In the genomic region with DNA sequence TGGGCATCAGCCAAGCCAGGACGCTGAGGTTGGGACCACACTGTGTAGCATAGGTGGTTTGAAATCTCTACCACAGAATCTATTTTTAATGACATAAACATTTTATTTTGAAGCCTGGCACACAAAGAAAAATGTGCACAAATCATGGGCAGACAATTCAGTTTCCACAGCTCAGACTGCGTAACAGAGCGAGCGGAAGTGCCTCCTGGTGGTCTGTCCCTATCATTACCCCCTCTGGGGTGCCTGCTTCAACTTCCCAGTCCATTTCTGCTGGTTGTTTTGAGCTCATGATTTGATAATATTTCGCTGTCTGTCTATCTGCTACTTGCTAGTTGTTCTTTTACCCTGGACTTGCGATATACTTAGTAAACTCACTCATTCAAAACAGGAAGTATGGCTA, we compare ENCODE assay signal across 14 mouse cellular contexts. TPM values are rescaled to one million over a fixed set of nuclear protein-coding genes. Genes with fewer than 3 reads are reported as not detected.
A peak's percentile ranks its signal among the peaks of the same experiment; 100 is the strongest.
DNase-seq lines count a peak whose midpoint lies in the region; ATAC-seq and TF ChIP-seq lines count a peak whose summit lies in the region.
"Had no signal": no experiment of that assay in that cellular context is flagged by ENCODE, and none has a peak within 500 bp of the region (broad histone marks: within the 10 kb centered on the region; RNA-seq: fewer than 3 reads in every experiment).

No protein-coding gene starts in this region.

- 82% methylated on average over 6 of the region's 6 CpGs for WGBS in embryonic facial prominence, embryonic 11.5 days

- no peak for TF ChIP-seq EP300 in ES-Bruce4 (IDR thresholded peaks at IDR 0.05; ENCODE audit: insufficient read depth, low read depth, low read length)

- H3K27me3 ChIP-seq in ES-Bruce4 (ENCODE audit: control insufficient read depth, insufficient read depth, low read length, poor library complexity, severe bottlenecking) = no peaks in the 10 kb centered on the region
- H3K27me3 ChIP-seq in embryonic facial prominence, embryonic 11.5 days (ENCODE audit: control insufficient read depth, insufficient read depth, low read length) = no peaks in the 10 kb centered on the region

- no peak overlapping the region for H3K4me3 ChIP-seq in layer of hippocampus, adult 2 months
- no peak overlapping the region for H3K4me3 ChIP-seq in ES-Bruce4 (ENCODE audit: low read depth, low read length)
- H3K4me3 ChIP-seq in embryonic facial prominence, embryonic 11.5 days (ENCODE audit: low read depth, low read length) = no peak overlapping the region

- no peaks in the 10 kb centered on the region for H3K4me1 ChIP-seq in ES-Bruce4 (ENCODE audit: control insufficient read depth, insufficient read depth, low read length)
- no peaks in the 10 kb centered on the region for H3K4me1 ChIP-seq in embryonic facial prominence, embryonic 11.5 days (ENCODE audit: control insufficient read depth, insufficient read depth, low read length)

- no peaks in the 10 kb centered on the region for H3K9me3 ChIP-seq in ES-Bruce4 (replicated peaks; ENCODE audit: control insufficient read depth, insufficient read depth, low read length, poor library complexity, severe bottlenecking)
- H3K9me3 ChIP-seq in embryonic facial prominence, embryonic 11.5 days (replicated peaks; ENCODE audit: control insufficient read depth, low read length) = no peaks in the 10 kb centered on the region

- TF ChIP-seq POLR2A in ES-Bruce4 (IDR thresholded peaks at IDR 0.05; ENCODE audit: insufficient read depth, low read length) = no peak

- ATAC-seq in embryonic facial prominence, embryonic 11.5 days (replicated peaks; ENCODE audit: insufficient number of reproducible peaks, low FRiP score, low TSS enrichment, low read depth) = no peak
- ATAC-seq: hindbrain, embryonic 16.5 days had no signal

- H3K4me2 ChIP-seq in embryonic facial prominence, embryonic 11.5 days (ENCODE audit: low read depth, low read length) = no peak overlapping the region
- H3K4me2 ChIP-seq: liver, embryonic 11.5 days had no signal

- TF ChIP-seq CTCF in layer of hippocampus, adult 2 months (conservative IDR thresholded peaks at IDR 0.05) = peak; percentile 78
- TF ChIP-seq CTCF in ES-Bruce4 (IDR thresholded peaks at IDR 0.05; ENCODE audit: low read depth, low read length) = peak; percentile 25

- peak; percentile 38 for DNase-seq in embryo, embryonic 10 days (ENCODE audit: low spot score)
- no peak for DNase-seq in embryo, embryonic 10.5 days (ENCODE audit: low spot score)
- DNase-seq in layer of hippocampus, adult 2 months (ENCODE audit: low spot score in 2 of 2) = no peak
- DNase-seq in layer of hippocampus, adult 9-10 months (ENCODE audit: low spot score) = no peak
- peak; percentile 25 for DNase-seq in embryonic facial prominence, embryonic 11.5 days (ENCODE audit: low spot score)
- DNase-seq in cerebellum, adult 8-10 months = no peak
- DNase-seq in urinary bladder, postnatal 10 days (ENCODE audit: low spot score) = no peak
- DNase-seq: cerebellum, adult 9-10 months; kidney, postnatal 10 days; layer of hippocampus, postnatal 36 days; lung, postnatal 4 days had no signal

- H3K36me3 ChIP-seq in ES-Bruce4 (ENCODE audit: control insufficient read depth, insufficient read depth, low read length, poor library complexity, severe bottlenecking) = no peaks in the 10 kb centered on the region
- no peaks in the 10 kb centered on the region for H3K36me3 ChIP-seq in embryonic facial prominence, embryonic 11.5 days (replicated peaks; ENCODE audit: control insufficient read depth, insufficient read depth, low read depth, low read length)

- H3K27ac ChIP-seq in layer of hippocampus, adult 2 months = no peak overlapping the region
- no peak overlapping the region for H3K27ac ChIP-seq in ES-Bruce4 (ENCODE audit: insufficient read depth, low read length)
- H3K27ac ChIP-seq in embryonic facial prominence, embryonic 11.5 days (replicated peaks; ENCODE audit: low read depth, low read length) = no peak overlapping the region

- H3K9ac ChIP-seq in ES-Bruce4 (ENCODE audit: low read depth, poor library complexity, severe bottlenecking) = no peak overlapping the region
- no peak overlapping the region for H3K9ac ChIP-seq in embryonic facial prominence, embryonic 11.5 days (replicated peaks; ENCODE audit: low read length)

RNA-seq across cellular contexts. Expression of a gene that starts 10.7 kb away (rescaled TPM):
- 100 to 1,000 TPM; 122 to 139 TPM for total RNA-seq in layer of hippocampus, adult 2 months (2021)
- 372 and 381 TPM in 2 replicates for polyA plus RNA-seq in ES-Bruce4 (2011; ENCODE audit: insufficient read depth, insufficient read length, low read depth, missing spikeins)
- 634 and 647 TPM in 2 replicates for polyA plus RNA-seq in embryonic facial prominence, embryonic 11.5 days (2014; fragmentation: Nextera tagmentation; extraction: Ambion mirVana)

Comparison
In these comparisons a context has a peak if more than half of its experiments do, and no peak if none do; other contexts are left out.
1. DNase-seq: peak in embryo, embryonic 10 days (single experiment) and embryonic facial prominence, embryonic 11.5 days (single experiment); none in embryo, embryonic 10.5 days (single experiment), layer of hippocampus, adult 2 months (0 of 2), layer of hippocampus, adult 9-10 months (single experiment), cerebellum, adult 8-10 months (single experiment) and urinary bladder, postnatal 10 days (single experiment).